Comparison of ENCODE assay signal across 27 mouse cellular contexts in the genomic region with DNA sequence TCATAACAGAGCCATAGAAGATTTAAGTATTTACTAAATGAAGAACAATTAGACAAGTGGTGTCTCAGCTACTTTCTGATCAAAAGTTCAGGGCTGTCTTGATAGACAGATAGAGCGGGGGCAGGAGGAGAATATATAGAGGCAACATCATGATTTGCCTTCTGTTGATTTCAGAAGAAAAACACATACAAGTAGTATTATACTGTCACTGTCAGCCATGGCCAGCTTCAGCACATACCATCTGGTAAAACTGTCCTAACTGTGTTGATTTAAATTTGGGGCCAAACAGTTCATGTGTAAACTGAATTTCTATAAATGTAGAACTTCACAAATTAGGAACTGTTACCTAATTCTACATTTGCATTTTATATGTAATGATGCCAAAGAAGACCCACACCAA.
"Had no signal": no experiment of that assay in that cellular context is flagged by ENCODE, and none has a peak within 500 bp of the region (broad histone marks: within the 10 kb centered on the region; RNA-seq: fewer than 3 reads in every experiment).

No protein-coding gene starts in this region.

- H3K4me3 ChIP-seq: embryonic facial prominence, embryonic 10.5 days; embryonic facial prominence, embryonic 12.5 days; embryonic facial prominence, embryonic 13.5 days; embryonic facial prominence, embryonic 15.5 days; erythroblast, embryonic 14.5 days; gastrocnemius, adult 2 months; heart, adult 2 months; heart, embryonic 10.5 days; heart, embryonic 12.5 days; heart, embryonic 13.5 days had no signal

- H3K4me1 ChIP-seq: embryonic facial prominence, embryonic 10.5 days; embryonic facial prominence, embryonic 12.5 days; embryonic facial prominence, embryonic 13.5 days; embryonic facial prominence, embryonic 15.5 days; heart, embryonic 10.5 days; heart, embryonic 12.5 days; heart, embryonic 13.5 days had no signal

- H3K9me3 ChIP-seq: embryonic facial prominence, embryonic 10.5 days; embryonic facial prominence, embryonic 12.5 days; embryonic facial prominence, embryonic 13.5 days; embryonic facial prominence, embryonic 15.5 days; heart, embryonic 10.5 days; heart, embryonic 12.5 days; heart, embryonic 13.5 days had no signal

- H3K4me2 ChIP-seq: embryonic facial prominence, embryonic 12.5 days; embryonic facial prominence, embryonic 13.5 days; embryonic facial prominence, embryonic 15.5 days; heart, embryonic 11.5 days; heart, embryonic 12.5 days; heart, embryonic 13.5 days had no signal

- H3K27ac ChIP-seq: embryonic facial prominence, embryonic 10.5 days; embryonic facial prominence, embryonic 12.5 days; embryonic facial prominence, embryonic 13.5 days; embryonic facial prominence, embryonic 15.5 days; gastrocnemius, adult 2 months; heart, adult 2 months; heart, embryonic 10.5 days; heart, embryonic 13.5 days had no signal

- DNase-seq: cerebellum, adult 18-20 months; cerebellum, adult 2 months; cerebellum, adult 8-10 months; cerebellum, adult 9-10 months; cerebellum, adult 9-11 months; cerebellum, postnatal 10 days; cerebellum, postnatal 14 days; cerebellum, postnatal 25 days; cerebellum, postnatal 36 days; embryo, embryonic 11 days; gastrocnemius, adult 2 months; gastrocnemius, postnatal 10 days; gastrocnemius, postnatal 14 days; gastrocnemius, postnatal 25 days; gastrocnemius, postnatal 36 days; heart, adult 11 months; heart, adult 18-20 months; heart, adult 2 months had no signal

- H3K9ac ChIP-seq: embryonic facial prominence, embryonic 12.5 days; embryonic facial prominence, embryonic 13.5 days; embryonic facial prominence, embryonic 15.5 days; heart, embryonic 12.5 days; heart, embryonic 13.5 days had no signal

- H3K27me3 ChIP-seq: embryonic facial prominence, embryonic 12.5 days; embryonic facial prominence, embryonic 13.5 days; embryonic facial prominence, embryonic 15.5 days; heart, embryonic 12.5 days; heart, embryonic 13.5 days had no signal
